Mouse (Mus musculus): ENCODE results near the gene Cd59a.
"Not testable (repeated sequence)": the region's sequence is repeated elsewhere in the genome, so short reads cannot be mapped to it uniquely, and the experiment has no call there.

The Cd59a gene

DNA sequence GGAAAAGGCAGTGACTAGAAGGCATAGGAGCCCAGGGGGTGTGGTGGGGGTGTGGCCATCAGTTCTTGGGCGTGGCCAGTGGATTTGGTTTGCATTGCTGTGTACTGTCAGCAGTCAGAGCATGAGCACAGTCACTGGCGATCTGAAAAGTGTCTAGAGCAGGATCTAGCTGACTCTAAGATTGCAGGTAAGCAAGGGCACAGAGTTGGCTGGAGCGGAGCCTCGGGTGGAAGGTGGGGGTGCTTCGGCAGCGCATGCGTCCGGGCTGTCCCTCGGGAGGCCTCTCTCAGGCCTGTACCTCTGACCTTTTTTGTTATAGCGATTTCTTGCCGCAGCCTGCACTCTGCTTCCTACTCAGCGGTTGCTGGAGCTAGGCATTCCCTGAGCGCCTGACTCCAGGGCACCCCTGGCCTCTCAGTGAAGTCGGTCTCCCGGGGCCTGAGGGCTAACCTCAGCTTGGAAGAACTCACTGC lies at the start of gene Cd59a:
Gene Cd59a (plus strand): TSS at position 61 of the 473 bp plus-strand sequence.
- no peak for DNase-seq (ENCODE audit: low spot score)

DNA sequence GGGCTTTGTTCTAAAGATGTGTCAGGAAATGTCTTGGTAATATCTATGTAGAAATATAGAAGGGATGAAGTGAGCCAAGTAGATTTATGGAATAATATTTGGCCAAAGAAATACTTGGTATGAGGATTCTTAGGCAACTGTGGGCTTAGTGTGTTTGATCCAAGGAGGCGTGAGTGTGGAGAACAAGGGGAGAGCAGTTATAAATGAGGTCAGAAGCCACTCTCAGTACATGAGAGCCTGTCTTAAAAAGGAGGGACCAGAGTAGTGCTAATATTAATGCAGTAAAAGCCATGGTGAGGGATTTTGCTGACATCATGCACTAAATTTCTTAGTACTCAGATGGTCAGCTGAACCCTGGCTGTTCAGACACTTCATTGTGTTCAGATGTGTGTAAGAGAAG lies 37.2 kb upstream of the Cd59a start:
- DNase-seq (ENCODE audit: low spot score): no peak

DNA sequence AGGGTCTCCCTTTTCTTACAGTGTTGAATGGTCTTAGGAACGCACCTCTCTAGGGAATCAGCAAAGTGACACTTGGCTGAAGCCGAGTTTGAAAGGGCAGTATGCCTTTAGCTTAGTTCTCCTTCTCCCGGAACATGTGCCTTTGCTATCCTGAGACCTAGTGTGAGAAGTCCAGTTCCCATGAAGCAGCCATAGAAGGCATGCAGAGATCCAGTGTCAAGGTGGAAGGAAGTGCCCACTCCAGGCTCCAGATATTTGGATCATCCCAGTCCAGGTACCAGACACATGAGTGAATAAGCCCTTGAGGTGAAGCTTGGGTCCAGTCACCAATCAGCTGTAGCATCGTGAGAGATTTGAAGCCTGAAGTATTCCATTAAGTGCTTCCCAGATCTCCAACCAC lies 36.6 kb upstream of the Cd59a start:
- DNase-seq (ENCODE audit: low spot score): no peak

DNA sequence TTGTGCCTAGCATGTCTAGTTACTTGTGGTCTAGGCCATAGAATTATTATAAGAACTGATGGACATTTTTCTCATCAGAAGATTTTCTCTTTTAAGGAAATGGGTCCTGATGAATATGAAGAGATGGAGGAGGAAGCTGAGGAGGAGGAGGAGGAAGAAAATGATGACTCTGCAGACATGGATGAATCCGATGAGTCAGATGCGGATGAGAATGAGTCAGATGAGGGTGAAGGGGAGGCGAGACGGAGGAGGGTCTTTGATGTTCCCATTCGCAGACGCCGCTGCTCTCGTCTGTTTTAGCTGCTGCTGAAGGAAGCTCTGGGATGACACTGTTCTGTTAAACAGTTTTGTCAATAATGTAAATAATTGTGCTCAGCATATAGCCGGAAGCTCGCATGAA lies 35.8 kb upstream of the Cd59a start:
- DNase-seq (ENCODE audit: low spot score): no peak

GRCm38 (mm10) chr2:104060996-104061395 lies 34.6 kb upstream of the Cd59a start:
- DNase-seq (ENCODE audit: low spot score): no peak

DNA sequence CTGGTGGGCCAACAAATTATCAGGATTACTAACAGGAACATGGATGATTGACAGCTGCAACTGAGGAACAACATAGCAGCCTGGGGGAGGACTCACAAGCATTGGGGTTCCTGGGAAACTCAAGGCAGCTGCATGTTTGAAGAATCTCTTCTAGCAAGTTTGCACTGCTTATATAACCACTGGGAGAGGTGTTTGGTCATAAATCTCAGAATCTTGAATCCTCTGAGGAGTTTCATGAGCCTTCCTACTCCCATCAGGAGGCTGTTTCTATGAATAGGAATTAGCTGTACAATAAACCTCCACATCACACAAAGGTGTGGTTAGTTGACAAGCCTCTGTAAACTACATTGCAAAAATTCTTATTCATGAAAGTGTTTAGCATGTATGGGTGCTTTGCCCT lies 32.9 kb upstream of the Cd59a start:
- no peak for DNase-seq (ENCODE audit: low spot score)

DNA sequence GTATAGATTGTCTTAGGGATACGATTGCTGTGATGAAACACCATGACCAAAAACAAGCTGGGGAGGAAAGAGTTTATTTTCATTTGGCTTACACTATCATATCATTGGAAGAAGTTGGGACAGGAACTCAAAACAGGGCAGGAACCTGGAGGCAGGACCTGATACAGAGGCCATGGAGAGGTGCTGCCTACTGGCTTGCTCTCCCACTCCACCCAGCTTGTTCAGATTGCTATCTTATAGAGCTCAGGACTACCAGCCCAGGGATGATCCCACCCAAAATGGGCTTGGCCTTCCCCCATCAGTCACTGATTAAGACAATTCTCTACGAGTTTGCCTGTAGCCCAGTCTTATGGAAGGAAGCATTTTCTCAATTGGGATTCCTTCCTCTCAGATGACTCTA lies 31.4 kb upstream of the Cd59a start:
- no peak for DNase-seq (ENCODE audit: low spot score)

GRCm38 (mm10) chr2:104065526-104065925 lies 30.1 kb upstream of the Cd59a start, which contains the start of gene Gm10912:
Gene Gm10912 (plus strand): TSS chr2:104065826.
- not testable (repeated sequence) for DNase-seq (ENCODE audit: low spot score)

DNA sequence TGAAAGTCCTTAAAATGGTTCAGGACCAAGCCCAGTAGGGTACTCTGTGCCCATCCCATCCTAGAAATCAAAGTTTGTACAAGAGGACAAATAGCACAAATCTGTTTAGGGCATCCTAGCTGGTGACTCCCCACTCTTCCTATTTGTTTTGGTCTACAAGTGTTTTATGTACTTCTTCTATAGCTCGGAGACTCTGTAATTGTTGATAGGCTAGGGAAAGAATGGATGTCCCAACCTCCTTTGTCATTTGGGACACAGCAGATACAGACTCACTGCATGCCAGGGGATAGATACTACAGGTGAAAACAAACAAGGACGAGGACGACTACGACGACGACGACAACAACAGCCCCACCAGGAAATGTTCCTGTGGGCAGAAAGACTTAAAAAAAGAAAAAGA lies 27.2 kb upstream of the Cd59a start, which contains the start of gene Gm10799:
Gene Gm10799 (minus strand): TSS at position 101 of the 400 bp plus-strand sequence.
- DNase-seq (ENCODE audit: low spot score): not testable (repeated sequence)

DNA sequence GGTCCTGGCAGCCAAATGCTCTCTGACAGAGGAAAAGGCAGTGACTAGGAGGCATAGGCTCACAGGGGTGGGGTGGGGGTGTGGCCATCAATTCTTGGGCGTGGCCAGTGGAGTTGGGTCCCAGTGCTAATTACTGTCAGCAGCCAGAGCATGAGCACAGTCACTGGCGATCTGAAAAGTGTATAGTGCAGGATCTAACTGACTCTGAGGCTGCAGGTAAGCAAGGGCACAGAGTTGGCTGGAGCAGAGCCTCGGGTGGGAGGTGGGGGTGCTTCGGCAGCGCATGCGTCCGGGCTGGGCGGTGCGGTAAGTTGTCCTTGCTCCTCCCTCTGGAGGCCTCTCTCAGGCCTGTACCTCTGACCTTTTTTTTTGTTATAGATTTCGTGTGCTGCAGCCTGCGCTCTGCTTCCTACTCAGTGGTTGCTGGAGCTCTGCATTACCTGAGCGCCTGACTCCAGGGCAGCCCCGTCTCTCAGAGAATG lies 25.9 kb upstream of the Cd59a start, which contains the start of gene Cd59b:
Gene Cd59b (plus strand): TSS at position 146 of the 482 bp plus-strand sequence.
- DNase-seq (ENCODE audit: low spot score): no peak

- DNase-seq (ENCODE audit: low spot score): not testable (repeated sequence)
Observed at GRCm38 (mm10) chr2:104078285-104078684, 17.3 kb upstream of the Cd59a start.

DNA sequence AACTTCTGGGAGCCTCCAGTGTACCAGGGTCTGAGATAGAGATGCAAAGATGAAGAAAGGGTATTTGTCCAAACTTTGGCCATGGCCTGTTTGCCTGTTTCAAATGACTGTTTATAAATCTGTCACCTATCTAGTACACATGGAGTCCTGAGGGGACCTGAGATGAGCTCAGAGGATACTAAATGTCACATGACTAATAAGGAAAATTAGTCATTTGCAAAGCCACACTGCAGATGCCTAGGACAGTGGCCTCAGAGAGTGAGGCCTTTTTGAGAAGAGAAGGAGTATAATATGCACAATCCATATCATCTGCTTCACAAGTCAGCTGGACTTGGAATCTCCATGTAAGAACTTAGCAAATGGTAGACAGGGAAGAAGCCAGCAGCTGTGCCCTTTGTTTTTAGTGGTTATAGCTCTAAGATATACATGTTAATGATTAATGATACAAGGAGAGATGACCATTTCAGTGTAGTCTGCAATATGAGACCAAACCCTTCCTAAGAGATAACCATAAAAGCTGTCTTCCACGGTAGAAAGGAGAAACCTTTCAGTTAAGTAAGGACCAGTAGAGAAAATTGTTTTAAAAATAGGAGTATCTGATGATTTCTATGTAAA lies 14.1 kb upstream of the Cd59a start:
- DNase-seq (ENCODE audit: low spot score): not testable (repeated sequence)

GRCm38 (mm10) chr2:104082474-104082873 lies 13.1 kb upstream of the Cd59a start:
- no peak for DNase-seq (ENCODE audit: low spot score)

GRCm38 (mm10) chr2:104084027-104084426 lies 11.6 kb upstream of the Cd59a start:
- DNase-seq (ENCODE audit: low spot score): not testable (repeated sequence)

DNA sequence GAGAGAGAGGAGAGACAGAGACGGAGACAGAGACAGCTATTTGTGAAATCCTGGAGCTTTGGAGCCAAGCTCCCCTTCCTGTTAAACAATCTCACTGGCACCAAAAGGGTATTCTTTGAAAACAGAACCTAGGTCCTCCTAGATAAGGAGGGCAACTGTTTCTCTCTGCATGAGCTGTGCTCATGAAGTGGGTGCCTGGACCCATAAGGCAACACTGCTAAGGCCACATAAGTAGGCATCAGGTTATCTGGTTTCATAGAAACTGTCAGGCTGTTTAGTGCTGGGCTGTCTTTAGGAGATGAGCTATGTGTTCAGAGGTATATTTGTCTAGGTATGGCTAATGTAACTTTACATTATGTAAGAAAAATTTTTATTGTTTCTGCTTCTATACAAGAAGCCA lies 8.0 kb upstream of the Cd59a start:
- DNase-seq (ENCODE audit: low spot score): not testable (repeated sequence)

DNA sequence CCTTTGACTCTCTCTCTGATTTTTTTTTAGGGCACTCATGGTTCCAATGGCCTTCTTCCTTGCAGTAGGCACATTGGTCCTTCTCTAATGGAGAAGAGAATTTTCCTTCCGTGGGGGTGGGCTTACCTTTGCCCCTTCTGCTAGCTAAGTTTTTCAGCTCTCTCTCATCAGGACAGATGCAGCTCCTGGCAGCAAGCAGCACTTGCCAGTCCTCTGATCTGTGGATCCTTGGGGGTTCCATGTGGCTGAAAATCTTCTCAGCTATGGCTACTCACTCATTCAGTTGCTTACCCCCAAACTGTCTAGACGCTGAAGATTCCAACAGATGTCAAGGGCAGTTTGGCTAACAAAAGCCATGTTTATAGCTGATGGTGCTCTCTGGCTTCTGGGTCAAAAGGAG lies 2.3 kb upstream of the Cd59a start:
- no peak for DNase-seq (ENCODE audit: low spot score)

DNA sequence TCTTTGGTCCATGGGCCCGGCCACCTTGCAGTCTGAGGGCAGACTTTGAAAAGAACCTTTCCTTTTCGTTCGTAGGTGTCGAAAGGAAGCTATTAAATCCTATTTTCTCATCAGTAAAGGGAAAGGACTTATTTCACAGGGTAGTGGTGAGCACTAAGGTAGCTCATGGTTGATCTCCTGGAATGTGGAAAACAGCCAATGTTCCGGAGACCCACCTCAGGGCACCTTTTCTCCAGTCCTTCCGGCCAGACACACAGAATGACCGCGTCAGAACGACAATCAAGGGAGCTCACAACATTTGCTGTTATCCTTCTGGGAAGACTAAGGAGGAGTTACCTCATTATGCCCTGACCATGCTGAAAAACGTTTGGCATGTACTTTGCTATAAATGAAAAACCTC lies 655 bp downstream of the Cd59a start:
- no peak for DNase-seq (ENCODE audit: low spot score)

DNA sequence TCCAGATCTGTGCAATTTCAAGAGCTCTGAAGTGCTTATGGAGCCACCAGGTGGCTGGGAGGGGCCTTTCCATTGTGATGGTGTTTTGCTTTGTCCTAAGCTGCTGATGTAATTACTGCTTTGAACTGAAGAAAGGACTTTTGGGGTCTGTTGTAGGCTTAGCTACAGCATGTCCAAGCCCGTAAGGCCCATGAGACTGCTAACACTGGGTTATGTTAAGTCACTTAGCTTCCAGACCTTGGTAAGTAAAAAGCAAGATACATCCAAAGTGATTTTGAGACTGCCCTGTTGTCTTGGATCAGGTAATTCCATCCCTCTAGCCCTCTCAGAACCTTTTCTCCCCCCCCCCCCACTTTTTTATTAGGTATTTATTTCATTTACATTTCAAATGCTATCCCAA lies 1.2 kb downstream of the Cd59a start:
- not testable (repeated sequence) for DNase-seq (ENCODE audit: low spot score)

- DNase-seq (ENCODE audit: low spot score): not testable (repeated sequence)
Observed at GRCm38 (mm10) chr2:104097396-104097795, 1.8 kb downstream of the Cd59a start.

GRCm38 (mm10) chr2:104098529-104099230 lies 3.1 kb downstream of the Cd59a start:
- DNase-seq (ENCODE audit: low spot score): no peak

DNA sequence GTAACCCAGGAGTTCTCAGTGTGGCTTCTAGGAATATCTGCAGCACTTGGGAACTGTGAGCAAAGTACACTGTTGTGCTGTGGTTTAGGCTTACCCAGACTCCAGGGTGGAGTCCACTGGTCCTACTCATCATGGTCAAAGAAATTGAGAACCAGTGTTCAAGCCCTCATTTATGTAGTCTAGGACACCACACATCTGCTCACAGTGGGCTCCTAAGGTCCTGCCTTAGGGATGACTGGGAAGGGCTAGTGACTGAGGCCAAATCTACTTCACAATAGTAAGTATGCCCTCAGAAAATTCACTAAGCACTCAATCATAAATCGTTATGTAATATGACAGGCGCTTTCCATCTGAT lies 3.6 kb downstream of the Cd59a start:
- DNase-seq (ENCODE audit: low spot score): no peak

GRCm38 (mm10) chr2:104099946-104100345 lies 4.3 kb downstream of the Cd59a start:
- no peak for DNase-seq (ENCODE audit: low spot score)

GRCm38 (mm10) chr2:104104800-104105199 lies 9.2 kb downstream of the Cd59a start:
- DNase-seq (ENCODE audit: low spot score): no peak
